In genomic region chr5:64422787-64423587, GRCm38 (mm10) we compare ENCODE assay signal across 13 mouse cellular contexts.
DNase-seq lines count a peak whose midpoint lies in the region; ATAC-seq and TF ChIP-seq lines count a peak whose summit lies in the region.
"Had no signal": no experiment of that assay in that cellular context is flagged by ENCODE, and none has a peak within 500 bp of the region (broad histone marks: within the 10 kb centered on the region; RNA-seq: fewer than 3 reads in every experiment).

No protein-coding gene starts in this region.

- peak; percentile 90 for ATAC-seq in forebrain, embryonic 15.5 days (replicated peaks)
- ATAC-seq in midbrain, embryonic 13.5 days: peak; percentile 63
- ATAC-seq in erythroid progenitor cell, adult 5-6 weeks (replicated peaks; ENCODE audit: low FRiP score, poor library complexity, severe bottlenecking): no peak

- H3K4me3 ChIP-seq in forebrain, embryonic 15.5 days: no peak overlapping the region
- no peak overlapping the region for H3K4me3 ChIP-seq in kidney, adult 2 months (ENCODE audit: insufficient read depth, low read depth, low read length)
- no peak overlapping the region for H3K4me3 ChIP-seq in midbrain, embryonic 13.5 days (replicated peaks)
- H3K4me3 ChIP-seq: embryonic facial prominence, embryonic 15.5 days; heart, embryonic 13.5 days had no signal

- TF ChIP-seq POLR2A in kidney, adult 2 months (IDR thresholded peaks at IDR 0.05; ENCODE audit: low read depth, low read length): no peak

- no peak overlapping the region for H3K4me2 ChIP-seq in forebrain, embryonic 15.5 days (replicated peaks)
- no peak overlapping the region for H3K4me2 ChIP-seq in midbrain, embryonic 13.5 days (replicated peaks)
- H3K4me2 ChIP-seq: embryonic facial prominence, embryonic 15.5 days; heart, embryonic 13.5 days had no signal

- H3K4me1 ChIP-seq in forebrain, embryonic 15.5 days: no peaks in the 10 kb centered on the region
- H3K4me1 ChIP-seq in kidney, adult 2 months (ENCODE audit: control insufficient read depth, insufficient read depth, low read length): 0 out of 2 replicates have a peak, but pooled peaks cover 4% of the 10 kb centered on the region
- no peaks in the 10 kb centered on the region; the same call in 1 of the 2 replicates for H3K4me1 ChIP-seq in midbrain, embryonic 13.5 days (replicated peaks)
- H3K4me1 ChIP-seq: heart, embryonic 13.5 days had no signal

- peak; percentile 56 for DNase-seq in embryo, embryonic 10 days (ENCODE audit: low spot score)
- peak; percentile 62 for DNase-seq in kidney, adult 2 months
- no peak for DNase-seq in left cerebral cortex, adult 8-10 months (ENCODE audit: low spot score in 2 of 2)
- no peak for DNase-seq in urinary bladder, postnatal 36 days (ENCODE audit: low spot score in 2 of 2)
- no peak for DNase-seq in gastrocnemius, postnatal 10 days
- DNase-seq: adrenal gland, adult 2 months; left cerebral cortex, postnatal 4 days had no signal

- 7% methylated on average over 13 of the region's 13 CpGs for WGBS in forebrain, embryonic 15.5 days
- WGBS in kidney, adult 2 months: 28% methylated on average over 13 of the region's 13 CpGs
- 53% methylated on average over 13 of the region's 13 CpGs for WGBS in midbrain, embryonic 13.5 days

- TF ChIP-seq CTCF in kidney, adult 2 months (conservative IDR thresholded peaks at IDR 0.05; ENCODE audit: insufficient read depth, insufficient read length, low read depth, low read length): no peak

- no peak overlapping the region for H3K9ac ChIP-seq in forebrain, embryonic 15.5 days (replicated peaks)
- H3K9ac ChIP-seq in midbrain, embryonic 13.5 days (replicated peaks): no peak overlapping the region
- H3K9ac ChIP-seq: embryonic facial prominence, embryonic 15.5 days; heart, embryonic 13.5 days had no signal

- H3K9me3 ChIP-seq in forebrain, embryonic 15.5 days: 0 out of 2 replicates have a peak, but pooled peaks cover 4% of the 10 kb centered on the region
- 0 out of 2 replicates have a peak, but pooled peaks cover 4% of the 10 kb centered on the region for H3K9me3 ChIP-seq in midbrain, embryonic 13.5 days
- H3K9me3 ChIP-seq: embryonic facial prominence, embryonic 15.5 days had no signal

- H3K27ac ChIP-seq in forebrain, embryonic 15.5 days (replicated peaks): peak overlapping the region; percentile 46
- no peak overlapping the region for H3K27ac ChIP-seq in kidney, adult 2 months (ENCODE audit: insufficient read depth, low read depth, low read length)
- H3K27ac ChIP-seq in midbrain, embryonic 13.5 days: no peak overlapping the region
- H3K27ac ChIP-seq: embryonic facial prominence, embryonic 15.5 days; heart, embryonic 13.5 days had no signal

- no peaks in the 10 kb centered on the region for H3K36me3 ChIP-seq in forebrain, embryonic 15.5 days
- H3K36me3 ChIP-seq in kidney, adult 2 months (ENCODE audit: control insufficient read depth, insufficient read depth, low read length): no peaks in the 10 kb centered on the region
- no peaks in the 10 kb centered on the region for H3K36me3 ChIP-seq in midbrain, embryonic 13.5 days
- H3K36me3 ChIP-seq: embryonic facial prominence, embryonic 15.5 days; heart, embryonic 13.5 days had no signal

- H3K27me3 ChIP-seq in forebrain, embryonic 15.5 days: no peaks in the 10 kb centered on the region
- H3K27me3 ChIP-seq in kidney, adult 2 months (replicated peaks; ENCODE audit: control insufficient read depth, insufficient read depth, low read length): no peaks in the 10 kb centered on the region
- no peaks in the 10 kb centered on the region for H3K27me3 ChIP-seq in midbrain, embryonic 13.5 days
- H3K27me3 ChIP-seq: CH12.LX; embryonic facial prominence, embryonic 15.5 days; heart, embryonic 13.5 days had no signal

Comparison
In these comparisons a context has a peak if more than half of its experiments do, and no peak if none do; other contexts are left out.
1. DNase-seq: peak in embryo, embryonic 10 days (single experiment) and kidney, adult 2 months (single experiment); none in left cerebral cortex, adult 8-10 months (0 of 2), urinary bladder, postnatal 36 days (0 of 2) and gastrocnemius, postnatal 10 days (single experiment).